Mouse (Mus musculus) bone marrow, adult 2 months (tissue): Measurements from ENCODE around the gene Gm21985.

Experiments
- CTCF ChIP-seq: fragments of 200-500 bp; IDR thresholded peaks from 2 replicates; pipeline ENCODE4 v1.5.1; 2011; ENCODE audit warnings: low read length, control low read depth; ENCODE audit not compliant: control insufficient read depth, insufficient read depth
- POLR2A ChIP-seq: fragments of 200-500 bp; IDR thresholded peaks from 2 replicates; pipeline ENCODE4 v1.6.1; 2011; ENCODE audit warnings: low read depth, mild to moderate bottlenecking, control low read depth, low read length, borderline replicate concordance; ENCODE audit not compliant: control insufficient read depth

- TF ChIP-seq CTCF, result no peak
- no peak for TF ChIP-seq POLR2A
Observed at GRCm38 (mm10) chr2:112429665-112430064, 163.6 kb downstream of the Gm21985 start.
